Mouse (Mus musculus): Measurements from ENCODE around the gene Rnf19b. TPM values are rescaled to one million over a fixed set of nuclear protein-coding genes. Genes with fewer than 3 reads are reported as not detected.

The Rnf19b gene
- polyA plus RNA-seq, 1 experiment from 2014 or later, result 26.5 TPM

DNA sequence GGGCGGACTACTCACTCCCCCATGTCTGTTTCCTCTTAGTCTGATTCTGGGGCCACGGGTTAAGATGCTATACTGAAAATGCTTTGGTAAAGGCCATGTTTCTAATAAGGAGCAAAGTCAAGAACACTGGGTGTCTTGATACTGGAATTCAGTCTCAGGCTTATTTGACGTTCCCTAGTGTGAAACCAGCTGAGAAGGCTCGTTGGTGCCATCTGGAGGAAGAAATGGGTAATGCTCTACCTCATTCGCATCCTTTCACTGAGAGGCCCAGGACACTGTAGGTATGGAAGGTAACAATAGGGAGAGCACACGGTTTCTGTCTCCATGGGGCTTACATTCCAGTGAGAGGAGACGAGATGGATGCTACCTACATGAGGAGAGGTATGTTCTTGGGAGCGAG, 28.0 kb downstream of the Rnf19b start:
- H3K4me3 ChIP-seq (replicated peaks; ENCODE audit: low read length), result no peak overlapping the region
- H3K4me1 ChIP-seq (replicated peaks; ENCODE audit: control insufficient read depth, insufficient read depth, low read length), result 0 out of 2 replicates have a peak, but pooled peaks cover 2% of the 10 kb centered on the region
- WGBS, result 29% methylated on average over 8 of the region's 8 CpGs
- peak; percentile 75 for ATAC-seq
- H3K27me3 ChIP-seq (replicated peaks; ENCODE audit: control insufficient read depth, insufficient read depth, low read length), result no peaks in the 10 kb centered on the region
- 0 out of 2 replicates have a peak, but pooled peaks cover 8% of the 10 kb centered on the region for H3K36me3 ChIP-seq (ENCODE audit: control insufficient read depth, insufficient read depth)
- H3K4me2 ChIP-seq (ENCODE audit: low read length), result no peak overlapping the region
- no peaks in the 10 kb centered on the region for H3K9me3 ChIP-seq (ENCODE audit: control insufficient read depth, low read length)
- no peak overlapping the region for H3K9ac ChIP-seq (replicated peaks; ENCODE audit: low read depth, low read length)
- no peak overlapping the region for H3K27ac ChIP-seq (ENCODE audit: low read length)

DNA sequence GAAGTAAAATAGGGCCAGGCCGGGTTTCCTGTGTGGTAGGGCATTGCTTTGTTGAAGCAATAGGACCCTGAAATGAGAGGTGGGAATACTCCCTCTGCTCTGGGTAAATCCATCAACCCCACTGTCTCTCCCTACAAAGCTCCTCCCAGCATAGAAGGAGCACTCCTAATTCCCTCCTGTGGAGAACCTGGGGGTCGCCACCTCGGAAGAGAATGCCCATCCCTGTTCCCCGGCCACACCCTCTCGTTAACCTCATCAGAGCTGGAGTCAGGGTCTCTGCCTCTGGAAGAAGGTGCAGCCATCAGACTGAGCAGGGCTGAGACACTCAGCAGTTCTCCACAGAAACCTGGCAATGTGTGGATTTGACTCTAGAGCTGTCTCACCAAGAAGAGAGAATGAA, 29.8 kb downstream of the Rnf19b start:
- 0 out of 2 replicates have a peak, but pooled peaks cover 8% of the 10 kb centered on the region for H3K36me3 ChIP-seq (ENCODE audit: control insufficient read depth, insufficient read depth)
- no peak overlapping the region for H3K9ac ChIP-seq (replicated peaks; ENCODE audit: low read depth, low read length)
- WGBS, result 46% methylated on average over 5 of the region's 5 CpGs
- H3K27ac ChIP-seq (ENCODE audit: low read length), result no peak overlapping the region
- H3K4me3 ChIP-seq (replicated peaks; ENCODE audit: low read length), result no peak overlapping the region
- no peak for ATAC-seq
- no peaks in the 10 kb centered on the region for H3K4me1 ChIP-seq (replicated peaks; ENCODE audit: control insufficient read depth, insufficient read depth, low read length)
- H3K9me3 ChIP-seq (ENCODE audit: control insufficient read depth, low read length), result no peaks in the 10 kb centered on the region
- no peak overlapping the region for H3K4me2 ChIP-seq (ENCODE audit: low read length)
- no peaks in the 10 kb centered on the region for H3K27me3 ChIP-seq (replicated peaks; ENCODE audit: control insufficient read depth, insufficient read depth, low read length)

DNA sequence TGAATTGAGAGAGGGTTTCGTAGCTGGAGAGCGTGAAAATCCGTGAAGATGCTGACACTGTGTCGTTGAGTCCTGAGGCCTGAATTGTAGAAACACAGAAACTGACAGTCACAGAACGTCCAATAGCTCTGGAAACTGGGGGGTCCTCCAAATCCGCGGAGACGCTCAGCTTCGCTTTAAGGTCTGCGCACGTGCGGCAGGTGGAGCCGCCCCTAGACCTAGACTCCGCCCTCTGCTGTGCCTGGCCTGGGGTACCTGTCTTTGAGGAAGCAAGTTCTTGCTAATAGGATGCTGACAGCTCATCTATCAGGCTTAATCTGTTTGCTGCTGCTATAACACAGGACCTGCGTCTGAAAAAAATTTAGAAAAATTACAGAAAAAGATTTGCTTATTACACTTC, 37.2 kb downstream of the Rnf19b start:
- H3K4me3 ChIP-seq (replicated peaks; ENCODE audit: low read length), result no peak overlapping the region
- 0 out of 2 replicates have a peak, but pooled peaks cover 3% of the 10 kb centered on the region for H3K9me3 ChIP-seq (ENCODE audit: control insufficient read depth, low read length)
- no peaks in the 10 kb centered on the region for H3K36me3 ChIP-seq (ENCODE audit: control insufficient read depth, insufficient read depth)
- H3K4me1 ChIP-seq (replicated peaks; ENCODE audit: control insufficient read depth, insufficient read depth, low read length), result no peaks in the 10 kb centered on the region
- no peak overlapping the region for H3K9ac ChIP-seq (replicated peaks; ENCODE audit: low read depth, low read length)
- H3K4me2 ChIP-seq (ENCODE audit: low read length), result no peak overlapping the region
- H3K27me3 ChIP-seq (replicated peaks; ENCODE audit: control insufficient read depth, insufficient read depth, low read length), result no peaks in the 10 kb centered on the region; the same call in 1 of the 2 replicates
- no peak for ATAC-seq
- WGBS, result 40% methylated on average over 15 of the region's 15 CpGs
- no peak overlapping the region for H3K27ac ChIP-seq (ENCODE audit: low read length)

DNA sequence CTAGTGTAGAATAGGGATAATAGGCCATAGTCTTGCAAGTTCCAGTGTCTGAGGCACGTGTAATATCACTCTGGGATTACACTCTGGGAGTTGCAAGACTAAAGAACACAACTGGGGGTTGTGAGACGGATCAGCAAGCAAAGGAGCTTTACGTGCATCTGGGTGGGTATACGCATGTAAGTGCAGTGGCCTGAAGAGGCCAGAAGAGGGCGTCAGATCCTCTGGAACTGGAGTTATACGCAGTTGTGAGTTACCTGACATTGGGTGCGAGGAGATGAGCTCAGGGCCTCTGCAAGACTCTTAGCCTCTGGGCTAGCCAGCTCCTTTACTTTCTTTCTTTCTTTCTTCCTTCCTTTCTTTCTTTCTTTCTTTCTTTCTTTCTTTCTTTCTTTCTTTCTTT, 38.9 kb downstream of the Rnf19b start:
- no peaks in the 10 kb centered on the region for H3K36me3 ChIP-seq (ENCODE audit: control insufficient read depth, insufficient read depth)
- ATAC-seq, result no peak

DNA sequence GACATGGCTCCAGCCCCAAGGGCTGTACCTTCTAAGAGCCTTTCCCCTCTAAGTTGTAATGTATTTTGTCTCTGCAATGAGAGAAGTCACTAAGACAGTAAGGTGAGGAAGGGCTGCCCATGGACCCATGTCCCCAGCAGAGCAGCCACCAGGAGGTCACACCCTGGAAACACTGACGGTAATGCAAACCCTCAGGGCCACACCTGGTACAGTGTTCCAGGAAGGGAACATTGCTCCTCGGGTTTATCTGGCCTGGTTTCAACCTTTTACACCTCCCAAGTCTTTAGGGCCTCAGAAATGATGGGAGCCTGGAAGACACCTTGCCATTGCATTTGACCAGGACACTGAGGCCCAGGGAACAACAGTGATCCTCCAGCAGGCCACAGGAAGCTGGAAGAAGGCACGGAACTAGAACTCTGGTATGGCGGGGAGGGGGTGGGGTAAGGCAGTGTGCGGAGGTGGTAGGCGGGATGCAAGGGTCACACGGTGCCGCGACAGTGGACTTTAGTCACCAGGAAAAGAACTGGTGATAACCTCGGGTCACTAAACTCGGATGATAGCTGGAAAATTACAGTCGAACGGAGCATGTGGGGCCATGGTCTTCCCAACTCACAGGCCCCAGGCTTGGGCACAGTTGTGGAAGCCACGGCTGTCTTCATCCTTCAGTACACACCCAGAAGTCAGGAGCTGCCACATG, 44.2 kb downstream of the Rnf19b start:
- peaks cover 4% of the 10 kb centered on the region for H3K4me1 ChIP-seq (replicated peaks; ENCODE audit: control insufficient read depth, insufficient read depth, low read length)
- no peaks in the 10 kb centered on the region for H3K9me3 ChIP-seq (ENCODE audit: control insufficient read depth, low read length)
- peaks cover 28% of the 10 kb centered on the region for H3K27me3 ChIP-seq (replicated peaks; ENCODE audit: control insufficient read depth, insufficient read depth, low read length)
- no peak overlapping the region for H3K9ac ChIP-seq (replicated peaks; ENCODE audit: low read depth, low read length)
- H3K27ac ChIP-seq (ENCODE audit: low read length), result no peak overlapping the region
- ATAC-seq, result no peak
- no peaks in the 10 kb centered on the region for H3K36me3 ChIP-seq (ENCODE audit: control insufficient read depth, insufficient read depth)
- H3K4me3 ChIP-seq (replicated peaks; ENCODE audit: low read length), result no peak overlapping the region
- WGBS, result 86% methylated on average over 14 of the region's 14 CpGs
- H3K4me2 ChIP-seq (ENCODE audit: low read length), result no peak overlapping the region

More for the DNA sequence above, 38.9 kb downstream of the Rnf19b start:
- H3K4me2 ChIP-seq (ENCODE audit: low read length), result no peak overlapping the region
- no peaks in the 10 kb centered on the region for H3K4me1 ChIP-seq (replicated peaks; ENCODE audit: control insufficient read depth, insufficient read depth, low read length)
- no peak overlapping the region for H3K9ac ChIP-seq (replicated peaks; ENCODE audit: low read depth, low read length)
- H3K4me3 ChIP-seq (replicated peaks; ENCODE audit: low read length), result no peak overlapping the region
- WGBS, result 77% methylated on average over 7 of the region's 7 CpGs
- no peaks in the 10 kb centered on the region; the same call in 1 of the 2 replicates for H3K27me3 ChIP-seq (replicated peaks; ENCODE audit: control insufficient read depth, insufficient read depth, low read length)
- 0 out of 2 replicates have a peak, but pooled peaks cover 3% of the 10 kb centered on the region for H3K9me3 ChIP-seq (ENCODE audit: control insufficient read depth, low read length)
- no peak overlapping the region for H3K27ac ChIP-seq (ENCODE audit: low read length)

DNA sequence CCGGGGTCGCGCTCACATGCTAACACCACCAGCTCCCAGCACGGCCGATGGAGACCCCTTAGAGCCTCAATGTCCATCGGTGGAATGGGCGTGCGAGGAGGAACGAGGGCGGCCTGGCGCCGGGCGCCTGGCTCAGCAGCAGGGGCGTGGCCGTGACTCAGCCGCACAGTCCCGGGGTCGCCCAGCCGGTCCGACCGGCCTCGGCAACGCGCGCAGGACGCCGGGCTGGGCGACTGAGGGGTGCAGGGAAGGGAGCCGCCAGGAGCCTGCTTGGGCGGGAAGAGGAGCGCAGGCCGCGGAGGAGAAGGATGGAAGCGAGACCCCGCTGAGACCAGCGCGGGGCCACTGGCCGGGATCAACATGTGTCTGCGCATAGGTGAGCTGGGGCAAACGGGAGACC, 47.3 kb downstream of the Rnf19b start, which contains the start of gene Tmem54:
Tmem54 (plus strand) TSS at position 193 of the 400 bp plus-strand sequence.
- Histone ChIP-seq H3K36me3 (ENCODE audit: control insufficient read depth, insufficient read depth) (no peaks in the 10 kb centered on the region), H3K4me3 (replicated peaks; ENCODE audit: low read length) (0 out of 2 replicates have a peak within 1 kb of the TSS, but pooled peaks have one; percentile 16), H3K27me3 (replicated peaks; ENCODE audit: control insufficient read depth, insufficient read depth, low read length) (peaks cover 28% of the 10 kb centered on the region), H3K4me2 (ENCODE audit: low read length) (peak within 1 kb of the TSS; percentile 39), H3K27ac (ENCODE audit: low read length) (no peak within 1 kb of the TSS), H3K9me3 (ENCODE audit: control insufficient read depth, low read length) (no peaks in the 10 kb centered on the region), H3K4me1 (replicated peaks; ENCODE audit: control insufficient read depth, insufficient read depth, low read length) (peaks cover 4% of the 10 kb centered on the region), H3K9ac (replicated peaks; ENCODE audit: low read depth, low read length) (no peak within 1 kb of the TSS)
- no peak for ATAC-seq
- 2% methylated on average over 39 of the region's 40 CpGs for WGBS

DNA sequence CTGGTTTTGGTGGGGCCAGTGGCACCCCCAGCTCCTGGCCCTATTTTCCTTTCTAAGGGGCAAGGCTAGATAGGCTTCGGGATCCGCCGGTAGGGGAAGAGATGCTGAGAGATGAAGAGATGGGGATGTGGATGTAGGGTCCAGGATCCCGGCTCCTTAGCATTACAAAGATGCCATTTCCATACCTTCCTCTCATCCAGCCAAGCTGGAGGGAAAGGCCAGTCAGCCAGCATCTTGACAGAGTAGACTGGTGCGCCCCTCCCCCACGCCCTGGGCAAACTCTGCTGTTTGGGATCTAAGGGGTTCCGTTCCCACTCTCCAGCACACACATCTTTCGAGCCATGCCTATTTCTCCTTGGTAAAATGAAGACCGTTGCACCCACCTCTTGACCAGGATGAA, 48.0 kb downstream of the Rnf19b start:
- H3K27ac ChIP-seq (ENCODE audit: low read length), result no peak overlapping the region
- 25% methylated on average over 9 of the region's 9 CpGs for WGBS
- H3K4me2 ChIP-seq (ENCODE audit: low read length), result no peak overlapping the region
- ATAC-seq, result no peak
- H3K4me1 ChIP-seq (replicated peaks; ENCODE audit: control insufficient read depth, insufficient read depth, low read length), result peaks cover 4% of the 10 kb centered on the region
- no peaks in the 10 kb centered on the region for H3K36me3 ChIP-seq (ENCODE audit: control insufficient read depth, insufficient read depth)
- H3K9ac ChIP-seq (replicated peaks; ENCODE audit: low read depth, low read length), result no peak overlapping the region
- H3K9me3 ChIP-seq (ENCODE audit: control insufficient read depth, low read length), result no peaks in the 10 kb centered on the region
- H3K27me3 ChIP-seq (replicated peaks; ENCODE audit: control insufficient read depth, insufficient read depth, low read length), result peaks cover 28% of the 10 kb centered on the region
- no peak overlapping the region for H3K4me3 ChIP-seq (replicated peaks; ENCODE audit: low read length)

DNA sequence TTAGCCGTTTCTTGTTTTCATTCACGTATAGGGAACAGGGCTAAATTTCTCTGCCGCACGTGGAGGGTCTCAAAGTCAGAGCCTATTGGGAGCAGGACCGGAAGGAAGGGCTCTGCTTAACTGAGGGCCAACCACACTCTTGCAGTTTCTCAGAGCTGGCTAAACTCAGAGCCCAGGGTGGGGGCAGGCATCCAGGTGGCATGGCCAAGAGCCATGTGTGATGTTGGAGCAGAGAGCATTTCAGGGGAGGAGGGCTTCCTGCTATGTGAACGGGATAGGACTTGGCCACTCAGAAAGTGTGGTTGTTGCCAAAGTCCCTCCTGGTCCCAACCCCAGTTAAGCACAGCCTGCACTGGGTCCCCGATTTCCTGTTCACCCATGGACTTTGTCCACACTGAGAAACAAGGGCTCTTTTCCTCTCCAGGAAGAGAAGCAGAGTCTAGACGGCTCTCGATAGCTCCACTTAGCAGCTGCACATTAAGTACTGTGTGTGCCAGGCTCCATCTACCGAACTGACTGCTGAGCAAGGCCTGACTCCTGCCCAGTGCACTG, 49.4 kb downstream of the Rnf19b start:
- peaks cover 28% of the 10 kb centered on the region for H3K27me3 ChIP-seq (replicated peaks; ENCODE audit: control insufficient read depth, insufficient read depth, low read length)

DNA sequence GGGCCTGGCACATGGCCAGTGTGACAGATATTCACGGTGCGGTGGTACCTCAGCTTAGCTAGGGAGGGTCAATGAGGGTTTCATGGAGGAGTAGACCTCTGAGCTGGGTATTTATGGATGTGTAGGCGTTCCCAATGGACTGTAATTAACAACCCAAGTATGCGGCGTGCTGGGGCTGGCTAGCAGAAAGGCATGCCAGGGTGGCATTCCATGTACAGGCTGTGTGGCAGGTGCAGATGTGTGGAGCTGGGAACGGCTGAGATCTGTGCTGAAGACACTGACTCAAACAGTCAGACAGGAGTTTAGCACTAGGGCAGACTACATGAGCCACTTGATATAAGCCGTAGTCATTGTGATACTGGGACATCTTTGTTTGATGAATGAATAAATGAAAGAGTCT, 50.6 kb downstream of the Rnf19b start:
- Histone ChIP-seq H3K9ac (replicated peaks; ENCODE audit: low read depth, low read length) (no peak overlapping the region), H3K27me3 (replicated peaks; ENCODE audit: control insufficient read depth, insufficient read depth, low read length) (peaks cover 27% of the 10 kb centered on the region), H3K4me1 (replicated peaks; ENCODE audit: control insufficient read depth, insufficient read depth, low read length) (peaks cover 9% of the 10 kb centered on the region), H3K36me3 (ENCODE audit: control insufficient read depth, insufficient read depth) (no peaks in the 10 kb centered on the region), H3K4me2 (ENCODE audit: low read length) (no peak overlapping the region), H3K4me3 (replicated peaks; ENCODE audit: low read length) (no peak overlapping the region), H3K9me3 (ENCODE audit: control insufficient read depth, low read length) (no peaks in the 10 kb centered on the region), H3K27ac (ENCODE audit: low read length) (no peak overlapping the region)
- ATAC-seq, result no peak
- 71% methylated on average over 7 of the region's 7 CpGs for WGBS

More for the DNA sequence above, 49.4 kb downstream of the Rnf19b start:
- H3K27ac ChIP-seq (ENCODE audit: low read length), result no peak overlapping the region
- H3K36me3 ChIP-seq (ENCODE audit: control insufficient read depth, insufficient read depth), result no peaks in the 10 kb centered on the region
- no peak for ATAC-seq
- H3K9me3 ChIP-seq (ENCODE audit: control insufficient read depth, low read length), result no peaks in the 10 kb centered on the region
- H3K4me3 ChIP-seq (replicated peaks; ENCODE audit: low read length), result no peak overlapping the region
- peaks cover 4% of the 10 kb centered on the region for H3K4me1 ChIP-seq (replicated peaks; ENCODE audit: control insufficient read depth, insufficient read depth, low read length)
- H3K4me2 ChIP-seq (ENCODE audit: low read length), result no peak overlapping the region
- WGBS, result 66% methylated on average over 10 of the region's 10 CpGs
- no peak overlapping the region for H3K9ac ChIP-seq (replicated peaks; ENCODE audit: low read depth, low read length)
